Mouse (Mus musculus): Measurements from ENCODE around the gene Atp8a2.

Gene Atp8a2

DNA sequence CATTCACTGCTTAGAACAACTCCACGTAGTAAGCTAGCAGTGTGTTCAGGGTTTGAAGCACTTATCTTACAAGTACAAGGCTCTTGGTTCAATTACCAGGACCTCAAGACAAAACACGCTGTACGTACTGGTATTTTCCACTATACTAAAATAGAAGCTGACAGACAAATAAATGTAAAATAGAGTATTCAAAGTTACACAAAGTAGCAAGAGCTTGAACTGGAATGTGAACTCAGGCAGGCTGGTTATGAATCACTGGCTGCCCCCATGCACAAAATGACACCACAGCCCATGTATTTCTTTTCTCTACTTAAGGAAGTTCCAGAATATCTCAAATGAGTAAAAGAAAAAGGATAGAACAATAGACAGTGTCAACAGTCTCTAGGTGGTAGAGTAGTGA is 602.0 kb downstream of the Atp8a2 start:
- no peak for DNase-seq

DNA sequence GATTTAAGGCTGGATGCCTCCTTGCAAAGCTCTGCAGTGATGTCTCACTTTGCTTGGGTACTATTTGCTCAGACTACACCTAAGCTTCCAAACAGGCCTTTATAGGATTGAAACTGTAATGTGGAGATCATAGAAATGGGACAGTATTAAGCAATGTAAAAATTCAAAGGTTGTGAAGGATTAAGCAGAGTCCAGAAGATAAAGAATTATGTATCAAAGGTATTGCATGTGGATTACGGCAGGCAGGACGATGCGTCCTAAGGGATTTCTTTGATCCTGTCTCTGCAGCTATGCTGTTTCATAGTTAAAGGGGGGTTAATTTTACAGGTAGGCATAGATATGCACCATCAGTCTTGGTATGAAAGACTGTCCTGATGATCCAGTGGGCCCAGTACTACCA is 604.4 kb downstream of the Atp8a2 start:
- DNase-seq: no peak

- no peak for DNase-seq
Observed at GRCm38 (mm10) chr14:59591901-59592300, 605.1 kb downstream of the Atp8a2 start.

- DNase-seq: peak; percentile 18
Observed at GRCm38 (mm10) chr14:59590614-59591013, 606.4 kb downstream of the Atp8a2 start.
